Mouse (Mus musculus) C2C12 (cell line): Measurements from ENCODE around the gene Tsga10ip. TPM values are rescaled to one million over a fixed set of nuclear protein-coding genes. Genes with fewer than 3 reads are reported as not detected.
A peak's percentile ranks its signal among the peaks of the same experiment; 100 is the strongest.

Source experiments
- H3K27me3 ChIP-seq: one replicate; pipeline ENCODE4 v1.6.1; 2011; ENCODE audit not compliant: control insufficient read depth, insufficient read depth, insufficient read length
- H3K36me3 ChIP-seq: one replicate; pipeline ENCODE4 v1.6.1; 2011; ENCODE audit not compliant: control insufficient read depth, insufficient read depth
- H3K4me3 ChIP-seq: one replicate; pipeline ENCODE4 v1.5.1; 2011; ENCODE audit warnings: mild to moderate bottlenecking, control low read depth; ENCODE audit not compliant: poor library complexity, insufficient read depth, severe bottlenecking
- H3K79me2 ChIP-seq: one replicate; pipeline ENCODE4 v1.6.1; 2011; ENCODE audit not compliant: control insufficient read depth, insufficient read depth
- H3K79me3 ChIP-seq: one replicate; pipeline ENCODE4 v1.6.1; 2011; ENCODE audit warnings: low read depth, control low read depth
- H3ac ChIP-seq: one replicate; pipeline ENCODE3; 2011; ENCODE audit warnings: low read depth; ENCODE audit not compliant: control insufficient read depth, insufficient read length
- CEBPB ChIP-seq: IDR thresholded peaks from one replicate; pipeline ENCODE4 v1.6.1; 2011; ENCODE audit warnings: low read depth, mild to moderate bottlenecking, control low read depth, moderate library complexity
- CTCF ChIP-seq: IDR thresholded peaks from one replicate; pipeline ENCODE4 v1.5.1; 2011; ENCODE audit not compliant: control insufficient read depth, insufficient read depth, insufficient read length
- FOSL1 ChIP-seq: IDR thresholded peaks from one replicate; pipeline ENCODE4 v1.8.0; 2011; ENCODE audit warnings: mild to moderate bottlenecking, low read length; ENCODE audit not compliant: poor library complexity, insufficient read depth, severe bottlenecking
- MAX ChIP-seq: IDR thresholded peaks from one replicate; pipeline ENCODE4 v1.6.1; 2011; ENCODE audit warnings: mild to moderate bottlenecking, control low read depth
- MYOD1 ChIP-seq: IDR thresholded peaks from one replicate; pipeline ENCODE4 v1.6.1; 2011; ENCODE audit warnings: low read depth; ENCODE audit not compliant: control insufficient read depth, insufficient read length
- MYOG ChIP-seq: IDR thresholded peaks from one replicate; pipeline ENCODE4 v1.6.1; 2011; ENCODE audit not compliant: control insufficient read depth, insufficient read length; ENCODE audit errors: extremely low read depth
- USF1 ChIP-seq: IDR thresholded peaks from one replicate; pipeline ENCODE4 v1.6.1; 2011; ENCODE audit warnings: low read depth, mild to moderate bottlenecking, control low read depth, moderate library complexity
- polyA plus RNA-seq: library from polyadenylated mRNA; unstranded; fragments of >200 nt; fragmentation: generic; extraction: Trizol; gene quantifications from one replicate; pipeline ENCODE4 v1.2.1, GENCODE M21; 2012; ENCODE audit warnings: missing spikeins

The Tsga10ip gene
- polyA plus RNA-seq, 1 experiment = 0.02 TPM

GRCm38 (mm10) chr19:5424782-5425741 is 22.7 kb upstream of the Tsga10ip start, which contains the start of the genes Drap1 and AI837181:
Gene Drap1 (minus strand): TSS chr19:5424979.
Gene AI837181 (plus strand): TSS chr19:5425144.
- peaks cover 47% of the 10 kb centered on the region for H3K36me3 ChIP-seq
- H3K79me3 ChIP-seq = peaks cover 36% of the 10 kb centered on the region
- H3K79me2 ChIP-seq = peaks cover 68% of the 10 kb centered on the region
- no peaks in the 10 kb centered on the region for H3K27me3 ChIP-seq
- TF ChIP-seq CEBPB (no peak), USF1 (no peak)
- H3K4me3 ChIP-seq = peak within 1 kb of the TSS; percentile 95
- peak within 1 kb of the TSS; percentile 94 for H3ac ChIP-seq

- Histone ChIP-seq H3K36me3 (peaks cover 47% of the 10 kb centered on the region), H3K79me2 (peaks cover 68% of the 10 kb centered on the region), H3ac (peak overlapping the region; percentile 94), H3K27me3 (no peaks in the 10 kb centered on the region), H3K4me3 (peak overlapping the region; percentile 76), H3K79me3 (peaks cover 36% of the 10 kb centered on the region)
- no peak for TF ChIP-seq CTCF
- TF ChIP-seq MYOG = no peak
- TF ChIP-seq MAX = no peak
- TF ChIP-seq USF1 = no peak
- no peak for TF ChIP-seq FOSL1
- TF ChIP-seq MYOD1 = no peak
- TF ChIP-seq CEBPB = no peak
These were observed 21.9 kb upstream of the Tsga10ip start for GRCm38 (mm10) chr19:5424092-5424781.

GRCm38 (mm10) chr19:5423561-5423960 is 21.2 kb upstream of the Tsga10ip start:
- H3K4me3 ChIP-seq = peak overlapping the region; percentile 76
- H3K27me3 ChIP-seq = no peaks in the 10 kb centered on the region
- peak overlapping the region; percentile 94 for H3ac ChIP-seq
- no peak for TF ChIP-seq CEBPB
- TF ChIP-seq MYOG = no peak
- TF ChIP-seq FOSL1 = no peak
- no peak for TF ChIP-seq CTCF
- TF ChIP-seq MAX = no peak
- no peak for TF ChIP-seq USF1
- no peak for TF ChIP-seq MYOD1
- peaks cover 36% of the 10 kb centered on the region for H3K79me3 ChIP-seq
- H3K36me3 ChIP-seq = peaks cover 47% of the 10 kb centered on the region
- peaks cover 65% of the 10 kb centered on the region for H3K79me2 ChIP-seq

GRCm38 (mm10) chr19:5422895-5423443 is 20.6 kb upstream of the Tsga10ip start:
- Histone ChIP-seq H3K36me3 (peaks cover 47% of the 10 kb centered on the region), H3K27me3 (no peaks in the 10 kb centered on the region), H3K79me2 (peaks cover 59% of the 10 kb centered on the region), H3K4me3 (no peak overlapping the region), H3K79me3 (peaks cover 36% of the 10 kb centered on the region), H3ac (no peak overlapping the region)
- no peak for TF ChIP-seq CTCF
- no peak for TF ChIP-seq USF1
- no peak for TF ChIP-seq MAX
- no peak for TF ChIP-seq FOSL1
- TF ChIP-seq MYOG = no peak
- TF ChIP-seq MYOD1 = no peak
- no peak for TF ChIP-seq CEBPB

- peaks cover 52% of the 10 kb centered on the region for H3K79me2 ChIP-seq
- H3K36me3 ChIP-seq = peaks cover 45% of the 10 kb centered on the region
- H3ac ChIP-seq = no peak overlapping the region
- peaks cover 33% of the 10 kb centered on the region for H3K79me3 ChIP-seq
- no peaks in the 10 kb centered on the region for H3K27me3 ChIP-seq
- TF ChIP-seq CEBPB = no peak
- TF ChIP-seq FOSL1 = no peak
- TF ChIP-seq MYOG = no peak
- no peak overlapping the region for H3K4me3 ChIP-seq
These were observed 19.9 kb upstream of the Tsga10ip start for GRCm38 (mm10) chr19:5422267-5422666.
